Mouse (Mus musculus) CH12.LX (cell line): ENCODE measurements around the gene Gins1. TPM values are rescaled to one million over a fixed set of nuclear protein-coding genes. Genes with fewer than 3 reads are reported as not detected.

Experiments
- DNase-seq: peaks from one replicate; pipeline ENCODE4 v3.0.0-alpha.2; 2013; ENCODE audit errors: extremely low read depth
- H3K27ac ChIP-seq: 2 replicates; pipeline ENCODE4 v1.5.1; 2012; ENCODE audit warnings: low read depth, mild to moderate bottlenecking, control low read depth, moderate library complexity; ENCODE audit not compliant: insufficient read depth
- H3K27me3 ChIP-seq: replicated peaks from 2 replicates; pipeline ENCODE3; 2012; ENCODE audit warnings: inconsistent platforms
- H3K36me3 ChIP-seq, 2 experiments: replicated peaks in 1 of 2; 2 replicates each; pipeline versions ENCODE3 to v1.6.1; 2012; ENCODE audit warnings: inconsistent platforms in 1 of 2, low read length in 1 of 2, mild to moderate bottlenecking in 1 of 2, mixed read lengths in 1 of 2, moderate library complexity in 1 of 2; ENCODE audit not compliant: control insufficient read depth in 1 of 2, insufficient read depth in 1 of 2
- H3K4me1 ChIP-seq, 2 experiments: 2 replicates each; pipeline ENCODE4 v1.6.1; 2012; ENCODE audit warnings: inconsistent platforms in 1 of 2, moderate library complexity in 1 of 2; ENCODE audit not compliant: insufficient read depth in 2 of 2, control insufficient read depth in 1 of 2
- H3K4me2 ChIP-seq: 2 replicates; pipeline ENCODE4 v1.6.1; 2012; ENCODE audit warnings: low read depth, mild to moderate bottlenecking, control low read depth; ENCODE audit not compliant: poor library complexity, insufficient read depth, severe bottlenecking
- H3K4me3 ChIP-seq, 3 experiments: fragments of 150-350 bp in 1 of 3; sonication (generic) in 1 of 3; replicated peaks in 1 of 3; 2 replicates each; pipeline versions ENCODE3 to v1.5.1; 2011 to 2012; ENCODE audit warnings: low read depth in 2 of 3, low read length in 2 of 3, mild to moderate bottlenecking in 2 of 3, moderate library complexity in 2 of 3, control low read depth in 1 of 3, improper control_type of control experiment in 1 of 3, inconsistent platforms in 1 of 3, mixed read lengths in 1 of 3; ENCODE audit not compliant: poor library complexity in 1 of 3
- H3K79me2 ChIP-seq: replicated peaks from 2 replicates; pipeline ENCODE4 v1.6.1; 2012; ENCODE audit warnings: mild to moderate bottlenecking, moderate library complexity; ENCODE audit not compliant: control insufficient read depth, poor library complexity, insufficient read depth, severe bottlenecking; ENCODE audit errors: extremely low read depth
- H3K9ac ChIP-seq: 2 replicates; pipeline ENCODE4 v1.6.1; 2012; ENCODE audit warnings: low read depth, mild to moderate bottlenecking, control low read depth, moderate library complexity; ENCODE audit not compliant: insufficient read depth
- H3K9me3 ChIP-seq: replicated peaks from 2 replicates; pipeline ENCODE3; 2012; ENCODE audit warnings: low read length, inconsistent platforms, mixed read lengths
- BHLHE40 ChIP-seq: IDR thresholded peaks from 2 replicates; pipeline ENCODE4 v1.6.1; 2011; ENCODE audit warnings: mild to moderate bottlenecking, low read depth, low read length, improper control_type of control experiment
- CHD1 ChIP-seq: IDR thresholded peaks from 2 replicates; pipeline ENCODE4 v1.6.1; 2012; ENCODE audit warnings: low read depth, low read length, improper control_type of control experiment, inconsistent platforms
- GABPA ChIP-seq: IDR thresholded peaks from 2 replicates; pipeline ENCODE4 v1.6.1; 2012; ENCODE audit warnings: low read depth, low read length, improper control_type of control experiment, inconsistent platforms; ENCODE audit not compliant: insufficient replicate concordance
- KAT2A ChIP-seq: IDR thresholded peaks from 2 replicates; pipeline ENCODE4 v1.6.1; 2012; ENCODE audit warnings: low read length, improper control_type of control experiment, inconsistent platforms; ENCODE audit not compliant: insufficient replicate concordance
- MAFK ChIP-seq: IDR thresholded peaks from 2 replicates; pipeline ENCODE4 v1.6.1; 2011; ENCODE audit warnings: low read length, improper control_type of control experiment; ENCODE audit not compliant: insufficient replicate concordance
- MAX ChIP-seq: IDR thresholded peaks from 2 replicates; pipeline ENCODE4 v1.6.1; 2011; ENCODE audit warnings: low read length, improper control_type of control experiment
- UBTF ChIP-seq: IDR thresholded peaks from 2 replicates; pipeline ENCODE4 v1.6.1; 2012; ENCODE audit warnings: low read depth, mild to moderate bottlenecking, inconsistent platforms, low read length, improper control_type of control experiment, moderate library complexity
- ZMIZ1 ChIP-seq: IDR thresholded peaks from 2 replicates; pipeline ENCODE4 v1.6.1; 2012; ENCODE audit warnings: low read depth, mild to moderate bottlenecking, inconsistent platforms, low read length, improper control_type of control experiment
- dilution Hi-C: fragments of 300-500 bp; cut with MboI; formaldehyde crosslinking; loops from 2 replicates; pipeline ENCODE4 v1.14.3; 2020; ENCODE audit warnings: low sequenced_read_pairs; ENCODE audit not compliant: extremely low pct_unique_long_range_greater_than_20kb, extremely low pct_ligation_motif_present
- in situ Hi-C: fragments of 300-500 bp; cut with MboI; formaldehyde crosslinking; loops from 3 replicates; pipeline ENCODE4 v1.14.3; 2019; ENCODE audit warnings: low sequenced_read_pairs, low pct_ligation_motif_present, low pct_unique_long_range_greater_than_20kb, mixed read lengths
- polyA plus RNA-seq: library from polyadenylated mRNA; unstranded; fragments of >175 nt; gene quantifications from 2 replicates; pipeline ENCODE4 v1.2.1, GENCODE M21; 2012; ENCODE audit warnings: low read depth; ENCODE audit not compliant: insufficient read length
- total RNA-seq, 2 experiments: library from RNA; depleted of rRNA; stranded (reverse); fragments of 300-350 nt in 1 of 2; fragments of >200 nt in 1 of 2; gene quantifications; 2 replicates each; pipeline ENCODE4 v1.2.3; 2012 to 2014

The Gins1 gene
- total and polyA plus RNA-seq, 3 experiments, result 41.4 to 76.7 (median 65.9) TPM

GRCm38 (mm10) chr2:150884075-150884778 lies 21.0 kb upstream of the Gins1 start:
- Histone ChIP-seq H3K4me1 (0 out of 4 replicates have a peak, but pooled peaks cover 0 to 5% of the 10 kb centered on the region in 2 experiments), H3K4me3 (no peak overlapping the region), H3K9me3 (no peaks in the 10 kb centered on the region)
- DNase-seq, result no peak
- in situ Hi-C loops, result no loop called here
- TF ChIP-seq KAT2A (no peak), ZMIZ1 (no peak)
- TF ChIP-seq, all 38 proteins: peak for 0
- dilution Hi-C loops, result no loop called here
- no peak overlapping the region for H3K27ac ChIP-seq
- H3K27me3 ChIP-seq, result no peaks in the 10 kb centered on the region
- no peaks in the 10 kb centered on the region for H3K79me2 ChIP-seq
- no peak overlapping the region for H3K9ac ChIP-seq
- peaks cover 0 to 32% of the 10 kb centered on the region in 2 experiments for H3K36me3 ChIP-seq
- H3K4me2 ChIP-seq, result no peak overlapping the region

- no peak overlapping the region for H3K4me3 ChIP-seq
- H3K27me3 ChIP-seq, result no peaks in the 10 kb centered on the region
- no peak overlapping the region for H3K27ac ChIP-seq
- in situ Hi-C loops, result no loop called here
- H3K36me3 ChIP-seq, result peaks cover 0 to 34% of the 10 kb centered on the region in 2 experiments
- no peaks in the 10 kb centered on the region for H3K79me2 ChIP-seq
- DNase-seq, result no peak
- no peak overlapping the region for H3K9ac ChIP-seq
- no peaks in the 10 kb centered on the region for H3K9me3 ChIP-seq
- H3K4me2 ChIP-seq, result no peak overlapping the region
- 0 out of 4 replicates have a peak, but pooled peaks cover 0 to 5% of the 10 kb centered on the region in 2 experiments for H3K4me1 ChIP-seq
- dilution Hi-C loops, result no loop called here
- TF ChIP-seq CHD1 (no peak), GABPA (no peak), UBTF (no peak), MAFK (no peak), BHLHE40 (no peak)
Measured at GRCm38 (mm10) chr2:150884779-150885110, 20.5 kb upstream of the Gins1 start.

- no peak for DNase-seq
- dilution Hi-C loops, result no loop called here
- Histone ChIP-seq H3K9me3 (no peaks in the 10 kb centered on the region), H3K79me2 (no peaks in the 10 kb centered on the region; the same call in 1 of the 2 replicates), H3K4me1 (0 out of 4 replicates have a peak, but pooled peaks cover 0 to 5% of the 10 kb centered on the region in 2 experiments), H3K36me3 (peaks cover 0 to 40% of the 10 kb centered on the region in 2 experiments), H3K27ac (no peak overlapping the region), H3K4me2 (no peak overlapping the region), H3K9ac (no peak overlapping the region)
- in situ Hi-C loops, result no loop called here
- TF ChIP-seq MAFK (peak; percentile 84), MAX (no peak)
- TF ChIP-seq, all 38 proteins: peak for 1
- H3K4me3 ChIP-seq, result no peak overlapping the region
- no peaks in the 10 kb centered on the region for H3K27me3 ChIP-seq
Measured at GRCm38 (mm10) chr2:150885814-150886213, 19.4 kb upstream of the Gins1 start.
